Mouse (Mus musculus) stomach, embryonic 15.5 days (tissue): ENCODE measurements around the gene Cdh3. TPM values are rescaled to one million over a fixed set of nuclear protein-coding genes. Genes with fewer than 3 reads are reported as not detected.

ENCODE experiments used
- ATAC-seq: fragments of 200-750 bp; cut with Nextera tagmentation; 2 replicates; pipeline ENCODE4 v1.8.0; 2017; ENCODE audit warnings: low read depth, moderate number of reproducible peaks, moderate TSS enrichment; ENCODE audit not compliant: insufficient read depth, low FRiP score
- H3K27ac ChIP-seq: fragments of 300-500 bp; sonication (generic); 2 replicates; pipeline ENCODE4 v1.5.1; 2015; ENCODE audit warnings: mild to moderate bottlenecking, inconsistent platforms
- H3K27me3 ChIP-seq: fragments of 300-500 bp; sonication (generic); replicated peaks from 2 replicates; pipeline ENCODE4 v1.6.1; 2015; ENCODE audit warnings: inconsistent platforms
- H3K36me3 ChIP-seq: fragments of 300-500 bp; sonication (generic); 2 replicates; pipeline ENCODE4 v1.6.1; 2015; ENCODE audit warnings: inconsistent platforms
- H3K4me1 ChIP-seq: fragments of 300-500 bp; sonication (generic); 2 replicates; pipeline ENCODE4 v1.6.1; 2015; ENCODE audit warnings: inconsistent platforms
- H3K4me2 ChIP-seq: fragments of 300-500 bp; sonication (generic); 2 replicates; pipeline ENCODE4 v1.6.1; 2015; ENCODE audit warnings: mild to moderate bottlenecking, inconsistent platforms
- H3K4me3 ChIP-seq: fragments of 300-500 bp; sonication (generic); replicated peaks from 2 replicates; pipeline ENCODE4 v1.5.1; 2015; ENCODE audit warnings: inconsistent platforms
- H3K9ac ChIP-seq: fragments of 300-500 bp; sonication (generic); 2 replicates; pipeline ENCODE4 v1.6.1; 2015; ENCODE audit warnings: inconsistent platforms
- H3K9me3 ChIP-seq: fragments of 300-500 bp; sonication (generic); 2 replicates; pipeline ENCODE4 v1.6.1; 2016; ENCODE audit warnings: inconsistent platforms
- WGBS: fragments of 180-500 bp; shearing (Covaris S2); methylation state at CpG from one replicate; pipeline ENCODE4 v1.1.7; 2015; 5-methylcytosine and 5-hydroxymethylcytosine counted together
- polyA plus RNA-seq: library from polyadenylated mRNA; unstranded; fragments of >200 nt; fragmentation: Nextera tagmentation; extraction: Ambion mirVana; gene quantifications from 2 replicates; pipeline ENCODE4 v1.2.1, GENCODE M21; 2015

Cdh3 gene
- polyA plus RNA-seq: 16.3 and 17.2 TPM in 2 replicates

DNA sequence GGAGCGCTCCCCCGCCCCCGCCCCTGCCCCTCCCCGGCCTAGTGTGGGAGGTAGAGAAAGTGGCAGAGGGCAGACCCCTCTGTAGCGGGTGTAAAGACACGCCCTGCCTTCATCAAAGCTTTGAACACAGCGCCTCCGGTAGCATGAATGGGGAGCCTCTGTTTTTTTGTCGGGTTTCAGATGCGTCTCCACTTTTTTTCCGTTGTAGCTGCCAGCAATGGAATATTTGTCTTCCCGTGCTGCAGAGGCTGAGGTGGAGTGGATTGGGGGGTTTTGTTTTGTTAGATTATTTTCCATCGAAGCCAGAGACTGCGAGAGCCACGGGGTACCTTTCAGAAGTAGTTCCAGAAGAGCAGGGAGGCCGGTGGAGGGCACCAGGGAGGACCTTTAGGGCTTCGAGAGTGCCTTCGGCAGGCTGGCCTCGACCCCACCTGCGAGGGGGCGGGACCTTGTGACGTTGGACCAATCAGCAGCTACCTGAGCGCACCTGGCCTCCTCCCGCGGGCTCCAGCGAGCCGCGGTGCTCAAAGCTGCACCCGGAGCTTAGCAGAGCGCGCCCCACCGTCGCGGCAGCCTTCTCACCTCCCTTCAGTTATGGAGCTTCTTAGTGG lies at the start of gene Cdh3:
TSS of gene Cdh3 (plus strand) at position 527 of the 611 bp plus-strand sequence.
- Histone ChIP-seq H3K36me3 (no peaks in the 10 kb centered on the region), H3K4me2 (peak within 1 kb of the TSS; percentile 81), H3K4me1 (peaks cover 40% of the 10 kb centered on the region), H3K9me3 (no peaks in the 10 kb centered on the region), H3K9ac (peak within 1 kb of the TSS; percentile 23), H3K27me3 (no peaks in the 10 kb centered on the region), H3K4me3 (peak within 1 kb of the TSS; percentile 50), H3K27ac (peak within 1 kb of the TSS; percentile 82)
- under 1% methylated on average over 34 of the region's 34 CpGs for WGBS
- peak; percentile 85 for ATAC-seq

DNA sequence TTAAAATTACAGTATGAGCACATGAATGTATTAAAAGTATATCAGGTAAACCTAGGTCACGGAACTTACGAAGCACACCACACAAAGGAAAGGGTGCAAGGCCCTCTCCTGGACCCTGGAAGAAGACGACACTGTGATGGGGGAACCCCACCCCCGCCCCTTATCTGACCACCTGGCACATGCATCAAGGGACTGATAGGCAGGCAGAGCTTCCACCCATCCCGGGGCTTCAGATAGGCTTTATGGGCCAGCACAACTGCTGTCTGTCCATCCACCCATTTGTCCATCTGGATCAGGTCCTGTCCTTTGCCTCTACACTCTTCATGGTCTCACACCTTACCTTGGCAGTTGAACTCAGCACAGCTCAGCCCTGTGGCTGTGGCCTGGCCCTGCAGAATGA lies 48.6 kb upstream of the Cdh3 start:
- no peak overlapping the region for H3K4me3 ChIP-seq
- no peaks in the 10 kb centered on the region for H3K9me3 ChIP-seq
- WGBS: 66% methylated on average over 5 of the region's 5 CpGs
- H3K9ac ChIP-seq: no peak overlapping the region
- H3K27me3 ChIP-seq: no peaks in the 10 kb centered on the region
- no peaks in the 10 kb centered on the region for H3K36me3 ChIP-seq
- H3K4me2 ChIP-seq: no peak overlapping the region
- ATAC-seq: no peak
- H3K27ac ChIP-seq: no peak overlapping the region
- no peaks in the 10 kb centered on the region for H3K4me1 ChIP-seq

DNA sequence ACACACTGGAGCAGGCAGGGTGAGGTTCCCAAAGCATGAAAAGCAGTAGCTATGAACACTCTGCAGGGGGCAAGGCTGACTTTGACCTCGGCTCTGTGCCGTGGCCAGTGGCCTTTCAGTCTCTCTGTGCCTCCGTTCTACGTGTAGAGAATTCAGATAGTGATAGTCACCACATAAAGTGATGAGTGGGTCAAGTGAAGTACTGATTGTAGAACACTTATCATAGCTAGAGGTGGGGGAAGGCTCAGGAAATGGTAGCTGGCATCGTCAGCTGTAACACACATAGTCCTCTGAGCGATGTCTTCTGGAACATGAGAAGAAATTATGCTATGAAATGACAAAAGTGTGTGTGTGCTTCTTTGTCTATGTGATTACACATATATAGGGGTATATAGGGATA lies 46.9 kb upstream of the Cdh3 start:
- Histone ChIP-seq H3K4me3 (no peak overlapping the region), H3K4me1 (no peaks in the 10 kb centered on the region), H3K27ac (no peak overlapping the region), H3K4me2 (no peak overlapping the region), H3K9ac (no peak overlapping the region), H3K36me3 (no peaks in the 10 kb centered on the region), H3K27me3 (no peaks in the 10 kb centered on the region), H3K9me3 (no peaks in the 10 kb centered on the region)
- WGBS: 86% methylated on average over 6 of the region's 6 CpGs
- ATAC-seq: no peak

DNA sequence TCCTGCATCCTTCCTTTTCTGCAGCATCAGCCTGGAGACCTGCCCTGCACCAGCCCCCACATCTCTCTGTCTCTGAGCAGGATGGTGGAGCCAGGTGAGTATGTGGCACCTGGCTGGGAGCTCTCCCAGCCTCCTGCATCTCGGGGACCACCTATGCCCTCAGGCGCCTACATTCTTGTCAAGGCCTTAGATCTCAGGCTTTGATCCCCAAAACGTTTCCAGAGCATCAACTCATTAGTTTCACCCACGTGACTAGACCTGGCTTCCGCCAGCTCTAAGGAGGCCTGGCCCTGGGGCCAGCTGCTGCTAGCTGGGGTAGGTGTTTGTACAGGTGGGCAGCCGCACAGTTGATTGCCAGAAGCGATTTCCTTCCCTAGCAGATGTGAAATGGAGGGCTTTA lies 41.2 kb upstream of the Cdh3 start:
- Histone ChIP-seq H3K9ac (no peak overlapping the region), H3K4me3 (no peak overlapping the region), H3K27me3 (no peaks in the 10 kb centered on the region), H3K27ac (no peak overlapping the region), H3K9me3 (no peaks in the 10 kb centered on the region), H3K4me2 (no peak overlapping the region), H3K4me1 (no peaks in the 10 kb centered on the region), H3K36me3 (no peaks in the 10 kb centered on the region)
- ATAC-seq: no peak; the same call in 1 of the 2 replicates
- 40% methylated on average over 7 of the region's 7 CpGs for WGBS

DNA sequence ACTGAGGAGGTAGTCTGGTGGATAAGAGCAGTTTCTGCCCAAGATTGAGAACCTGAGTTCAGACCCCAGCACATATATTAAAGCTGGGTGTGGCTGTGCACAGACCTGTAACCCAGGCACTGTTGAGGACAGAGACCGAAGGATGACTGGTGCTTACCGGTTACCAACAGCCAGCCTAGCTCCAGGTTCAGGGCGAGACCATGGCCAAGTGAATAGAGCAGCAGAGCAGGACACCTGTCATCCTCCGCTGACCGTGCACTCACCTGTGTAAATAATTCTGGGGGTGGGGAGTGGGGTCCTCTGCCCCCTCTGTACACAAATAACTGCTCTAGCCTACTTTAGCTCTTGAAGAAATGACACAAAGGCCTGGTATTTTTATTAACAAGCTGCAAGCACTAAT lies 36.7 kb upstream of the Cdh3 start:
- H3K27ac ChIP-seq: no peak overlapping the region

DNA sequence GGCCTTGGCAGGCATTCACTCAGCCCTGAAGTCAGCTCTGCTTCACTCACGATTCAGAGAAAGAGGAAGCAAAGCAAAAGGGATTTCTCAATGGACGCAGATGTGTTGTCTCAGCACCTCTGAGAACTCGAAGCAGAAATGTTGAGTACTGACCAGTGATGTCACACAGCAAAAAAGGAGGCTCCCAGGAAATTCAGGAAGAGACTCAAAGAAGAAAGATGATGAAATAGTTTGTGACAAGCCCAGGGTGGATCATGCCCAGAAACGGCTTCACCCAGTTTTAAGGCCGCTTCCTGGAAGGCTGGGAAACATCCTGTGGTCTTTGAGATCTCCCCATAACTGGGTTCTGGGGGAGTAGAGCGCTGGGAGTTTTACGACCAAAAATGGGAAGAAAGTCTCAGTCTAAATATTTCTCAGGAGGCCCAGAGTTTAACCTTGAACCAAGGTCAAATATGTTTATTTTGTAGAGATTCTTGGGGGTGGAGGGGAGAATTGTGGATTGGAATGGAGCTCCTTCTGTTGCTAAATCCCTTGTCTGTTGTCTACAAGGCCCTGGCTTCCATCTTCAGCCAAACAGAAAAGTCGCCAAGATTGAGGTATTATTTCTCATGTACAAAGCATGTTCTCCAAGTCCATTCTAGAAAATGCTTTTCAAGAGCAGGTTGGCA lies 10.5 kb upstream of the Cdh3 start, which contains the start of gene 6030452D12Rik:
TSS of gene 6030452D12Rik (plus strand) at position 505 of the 668 bp plus-strand sequence.
- Histone ChIP-seq H3K27me3 (no peaks in the 10 kb centered on the region), H3K36me3 (no peaks in the 10 kb centered on the region), H3K4me1 (peaks cover 18% of the 10 kb centered on the region), H3K4me3 (no peak within 1 kb of the TSS), H3K27ac (peak within 1 kb of the TSS; percentile 72), H3K9ac (no peak within 1 kb of the TSS), H3K4me2 (no peak within 1 kb of the TSS), H3K9me3 (no peaks in the 10 kb centered on the region)
- WGBS: 31% methylated on average over 8 of the region's 8 CpGs
- peak; percentile 31; the same call in 1 of the 2 replicates for ATAC-seq

More for the DNA sequence above, 36.7 kb upstream of the Cdh3 start:
- Histone ChIP-seq H3K4me1 (no peaks in the 10 kb centered on the region), H3K27me3 (no peaks in the 10 kb centered on the region), H3K9me3 (no peaks in the 10 kb centered on the region), H3K4me2 (no peak overlapping the region), H3K9ac (no peak overlapping the region), H3K36me3 (no peaks in the 10 kb centered on the region), H3K4me3 (no peak overlapping the region)
- no peak for ATAC-seq
- 74% methylated on average over 5 of the region's 5 CpGs for WGBS

DNA sequence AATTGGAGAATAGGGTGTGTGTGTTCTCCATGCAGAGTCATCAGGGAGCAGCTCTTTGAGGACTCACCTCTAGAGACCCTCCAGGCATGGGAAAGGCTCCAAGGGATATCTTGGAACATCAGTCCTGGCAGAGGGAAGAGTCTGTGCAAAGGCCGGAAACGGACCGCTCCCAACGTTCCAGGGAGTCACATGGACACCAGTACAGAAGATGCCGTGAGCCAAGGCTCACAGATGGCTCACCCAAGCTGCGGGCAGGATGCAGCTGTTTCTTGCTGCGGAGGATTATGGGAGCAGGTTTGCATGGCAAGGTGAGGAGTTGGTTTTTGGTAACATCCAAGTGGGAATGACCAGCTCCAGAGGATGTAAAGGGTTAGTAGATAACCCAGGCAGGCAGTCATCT lies 6.5 kb upstream of the Cdh3 start:
- H3K27ac ChIP-seq: no peak overlapping the region
- H3K9ac ChIP-seq: no peak overlapping the region
- 90% methylated on average over 7 of the region's 7 CpGs for WGBS
- no peak overlapping the region for H3K4me2 ChIP-seq
- H3K27me3 ChIP-seq: no peaks in the 10 kb centered on the region
- no peaks in the 10 kb centered on the region for H3K36me3 ChIP-seq
- no peaks in the 10 kb centered on the region for H3K9me3 ChIP-seq
- no peak for ATAC-seq
- no peak overlapping the region for H3K4me3 ChIP-seq
- H3K4me1 ChIP-seq: peaks cover 39% of the 10 kb centered on the region

DNA sequence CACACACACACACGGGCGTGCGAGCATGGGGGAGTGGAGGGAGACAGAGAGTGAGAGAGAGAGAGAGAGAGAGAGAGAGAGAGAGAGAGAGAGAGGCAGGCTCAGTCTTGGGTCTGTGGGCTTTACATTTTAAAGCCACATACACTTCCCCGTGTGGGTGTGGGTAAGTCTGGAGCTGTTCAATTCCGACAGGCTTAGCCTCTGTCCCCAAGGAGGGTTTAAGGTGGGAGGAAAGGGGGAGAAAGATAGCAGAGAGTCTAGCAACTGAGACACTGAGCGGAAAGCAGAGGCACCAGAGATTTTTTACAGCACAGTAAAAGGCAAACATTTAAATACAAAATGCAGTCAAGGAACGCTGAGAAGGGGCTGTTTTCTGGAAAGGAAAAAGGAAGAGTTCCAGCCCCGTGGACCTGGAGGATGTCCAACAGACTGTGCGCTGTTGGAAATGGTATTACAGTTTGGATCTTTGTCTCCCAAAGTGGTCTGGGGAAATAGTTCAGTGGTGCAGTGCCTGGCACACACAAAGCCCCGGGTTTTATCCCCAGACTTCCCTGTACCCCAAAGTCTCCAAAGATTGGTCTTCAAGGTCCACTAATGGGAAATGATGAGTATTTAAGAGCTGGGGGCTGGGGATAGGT lies 5.2 kb upstream of the Cdh3 start:
- peak overlapping the region; percentile 75 for H3K27ac ChIP-seq
- H3K4me3 ChIP-seq: no peak overlapping the region
- no peaks in the 10 kb centered on the region for H3K36me3 ChIP-seq
- peaks cover 32% of the 10 kb centered on the region for H3K4me1 ChIP-seq
- H3K27me3 ChIP-seq: no peaks in the 10 kb centered on the region
- no peak for ATAC-seq
- H3K9me3 ChIP-seq: no peaks in the 10 kb centered on the region
- 0 out of 2 replicates have a peak overlapping the region, but pooled peaks have one; percentile 10 for H3K4me2 ChIP-seq
- H3K9ac ChIP-seq: no peak overlapping the region
- 34% methylated on average over 10 of the region's 10 CpGs for WGBS

DNA sequence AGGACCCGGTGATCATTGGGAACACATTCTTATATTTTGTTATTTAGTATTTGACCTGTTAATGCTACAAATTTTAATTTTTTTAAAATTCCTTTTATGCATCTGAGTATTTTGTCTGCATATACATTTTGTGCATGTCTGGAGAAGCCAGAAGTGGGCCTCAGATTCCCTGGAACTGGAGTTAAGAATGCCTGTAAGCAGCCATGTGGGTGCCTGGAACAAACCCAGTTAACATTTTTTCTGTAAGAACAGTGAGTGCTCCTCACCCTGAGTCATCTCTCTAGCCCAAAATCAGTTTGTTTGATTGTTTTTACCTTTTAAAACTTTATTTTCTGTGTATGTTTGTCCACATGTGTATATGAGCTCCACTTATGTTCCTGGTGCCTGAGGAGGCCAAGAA lies 4.6 kb upstream of the Cdh3 start:
- H3K9me3 ChIP-seq: no peaks in the 10 kb centered on the region
- H3K36me3 ChIP-seq: no peaks in the 10 kb centered on the region
- no peaks in the 10 kb centered on the region for H3K27me3 ChIP-seq
- H3K4me2 ChIP-seq: no peak overlapping the region
- H3K4me3 ChIP-seq: no peak overlapping the region
- no peak overlapping the region for H3K27ac ChIP-seq
- H3K4me1 ChIP-seq: peaks cover 32% of the 10 kb centered on the region
- no peak for ATAC-seq
- WGBS: 78% methylated on average over 1 of the region's 1 CpGs
- H3K9ac ChIP-seq: no peak overlapping the region

DNA sequence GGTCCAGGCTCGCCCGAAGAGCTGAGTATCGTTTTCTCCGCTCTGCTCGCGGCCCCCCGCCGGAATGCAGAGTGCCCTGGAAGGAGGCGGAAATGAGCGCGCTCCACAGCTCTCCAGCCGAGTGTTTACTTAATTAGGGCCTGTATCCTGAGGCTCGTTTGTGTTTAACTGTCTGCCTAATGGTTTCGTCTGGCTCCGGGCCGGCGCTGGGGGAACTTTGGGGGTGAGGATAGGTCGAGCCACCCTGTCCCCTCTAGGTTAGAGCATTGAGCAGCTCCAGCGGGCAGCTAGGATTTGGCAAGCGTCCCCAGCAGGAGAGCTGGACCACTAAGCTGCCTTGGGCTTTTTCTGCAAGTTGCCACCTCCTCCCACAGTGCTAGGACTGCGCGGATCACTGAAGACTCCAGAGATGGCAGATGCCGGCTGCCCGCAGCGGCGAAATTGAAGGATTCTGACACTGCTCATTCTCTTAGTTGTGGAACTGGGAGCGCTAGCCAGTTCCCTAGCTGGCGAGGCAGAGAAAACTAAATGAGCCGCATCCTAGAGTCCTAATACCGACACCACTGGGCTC lies 2.8 kb upstream of the Cdh3 start:
- Histone ChIP-seq H3K4me1 (peaks cover 40% of the 10 kb centered on the region), H3K9me3 (no peaks in the 10 kb centered on the region), H3K4me3 (peak overlapping the region; percentile 26), H3K36me3 (no peaks in the 10 kb centered on the region), H3K4me2 (peak overlapping the region; percentile 69), H3K27me3 (no peaks in the 10 kb centered on the region), H3K27ac (peak overlapping the region; percentile 73), H3K9ac (no peak overlapping the region)
- 3% methylated on average over 30 of the region's 30 CpGs for WGBS
- ATAC-seq: peak; percentile 54; the same call in 1 of the 2 replicates

DNA sequence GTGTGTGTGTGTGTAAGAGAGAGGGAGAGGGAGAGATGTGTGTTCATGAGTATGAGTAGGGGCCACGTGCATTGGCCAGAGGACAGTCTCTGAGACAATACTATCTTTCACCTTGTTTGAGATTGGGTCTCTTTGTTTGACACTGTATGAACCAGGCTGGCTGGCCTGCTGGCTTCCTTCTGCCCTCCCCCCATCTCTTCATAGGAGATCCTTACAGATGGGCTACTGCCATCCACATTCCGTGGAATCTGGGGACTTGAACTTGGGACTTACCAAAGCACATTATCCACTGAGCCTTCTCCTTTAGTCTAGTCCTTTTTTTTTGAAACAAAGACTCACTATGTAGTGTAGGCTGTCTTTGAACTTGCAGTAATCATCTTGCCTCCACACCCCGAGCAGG lies 2.2 kb upstream of the Cdh3 start:
- Histone ChIP-seq H3K27ac (peak overlapping the region; percentile 73), H3K4me3 (no peak overlapping the region), H3K9ac (no peak overlapping the region), H3K9me3 (no peaks in the 10 kb centered on the region), H3K27me3 (no peaks in the 10 kb centered on the region), H3K4me2 (peak overlapping the region; percentile 69), H3K4me1 (peaks cover 40% of the 10 kb centered on the region), H3K36me3 (no peaks in the 10 kb centered on the region)
- WGBS: 32% methylated on average over 3 of the region's 3 CpGs
- no peak for ATAC-seq
